Mouse (Mus musculus) cerebellum, adult 9-10 months (tissue): Measurements from ENCODE around the gene Zfp524.
A peak's percentile ranks its signal among the peaks of the same experiment; 100 is the strongest.
"Not testable (repeated sequence)": the region's sequence is repeated elsewhere in the genome, so short reads cannot be mapped to it uniquely, and the experiment has no call there.

Experiments
- DNase-seq: peaks from one replicate; pipeline ENCODE4 v3.0.0; 2022

Gene Zfp524

GRCm38 (mm10) chr7:5014251-5015117, at the start of gene Zfp524, which contains the start of gene Fiz1:
Gene Zfp524, plus strand, starts transcription at chr7:5014415.
Gene Fiz1, minus strand, starts transcription at chr7:5014697.
- DNase-seq: peak; percentile 98

- no peak for DNase-seq
These were observed 49.2 kb upstream of the Zfp524 start for GRCm38 (mm10) chr7:4964988-4965387.

- no peak for DNase-seq
These were observed 43.1 kb upstream of the Zfp524 start, which contains the start of gene Sbk3 for GRCm38 (mm10) chr7:4971068-4971467. Gene Sbk3, minus strand, starts transcription at chr7:4971168.

DNA sequence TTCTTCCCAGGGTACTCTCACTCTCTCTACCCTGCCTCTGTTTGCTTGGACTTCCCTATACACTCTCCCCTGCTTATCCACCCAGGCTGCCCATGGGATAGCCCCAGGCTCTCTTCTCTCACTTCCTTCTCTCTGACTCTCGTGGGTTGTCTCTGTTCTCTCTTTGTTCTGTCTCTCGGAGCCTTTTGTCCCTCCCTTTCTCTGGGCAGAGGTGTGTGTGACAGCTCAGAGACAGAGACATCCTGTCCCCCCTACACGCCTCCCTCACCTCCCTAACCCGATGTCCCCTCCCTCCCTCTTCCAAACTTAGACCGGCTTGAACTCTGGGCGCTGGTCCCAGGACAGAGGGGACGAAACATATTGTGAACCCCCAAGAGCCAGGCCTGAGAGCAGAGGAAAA, 42.5 kb upstream of the Zfp524 start:
- DNase-seq: no peak

DNA sequence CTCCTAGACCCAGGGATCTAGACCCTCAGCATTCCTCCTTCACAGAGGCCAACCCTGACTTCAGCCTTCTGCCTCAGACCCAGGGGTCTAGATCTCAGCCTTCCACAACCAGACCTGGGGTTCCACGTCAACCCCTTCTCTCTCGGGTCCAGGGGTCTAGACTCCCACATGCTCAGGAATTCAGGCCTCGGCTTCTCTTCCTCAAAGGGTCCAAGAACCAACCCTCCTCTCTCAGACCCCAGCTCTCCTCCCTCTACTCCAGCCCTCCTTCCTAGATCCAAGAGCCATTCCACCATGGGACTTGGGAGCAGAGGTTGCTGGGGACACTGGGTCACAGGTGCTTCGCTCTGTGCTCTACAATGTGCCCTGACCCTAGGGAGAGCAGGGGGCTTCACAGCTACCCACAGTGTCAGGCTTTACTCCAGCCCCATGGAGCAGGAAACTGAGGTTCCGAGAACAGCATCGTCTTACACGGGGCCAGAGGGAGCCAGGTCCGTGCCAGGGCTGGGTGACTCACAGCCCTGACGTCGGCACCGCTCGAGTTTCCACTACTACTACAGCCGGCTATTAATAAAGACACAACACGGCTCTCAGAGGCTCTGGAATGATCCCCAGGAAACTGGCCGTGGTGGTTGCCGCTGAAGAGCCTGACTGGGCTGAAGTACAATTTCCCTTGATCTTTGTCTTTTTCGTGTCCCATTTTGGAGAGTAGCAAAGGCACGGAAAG, 41.7 kb upstream of the Zfp524 start:
- no peak for DNase-seq

DNA sequence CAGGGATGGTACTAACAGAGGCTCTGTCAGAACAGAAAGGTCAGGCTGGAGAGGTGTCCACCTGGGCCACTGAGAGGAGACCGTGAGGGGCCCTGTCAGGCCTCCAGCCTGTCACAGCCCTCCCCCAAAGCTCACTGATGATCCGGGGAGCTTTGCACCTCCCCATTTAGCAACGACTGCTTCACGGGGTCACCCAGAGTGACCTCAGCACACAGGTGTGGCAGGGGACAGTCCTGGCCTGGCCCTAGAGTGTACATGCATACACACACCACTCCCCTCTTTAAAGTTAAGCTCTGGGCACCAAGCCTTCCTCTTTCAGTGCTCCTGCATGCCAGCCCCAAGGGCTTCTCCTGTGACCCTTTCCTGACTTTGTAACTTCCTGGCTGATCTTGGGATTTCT, 38.8 kb upstream of the Zfp524 start:
- DNase-seq: no peak

GRCm38 (mm10) chr7:4976832-4977231, 37.4 kb upstream of the Zfp524 start:
- DNase-seq: no peak

- no peak for DNase-seq
These were observed 26.0 kb upstream of the Zfp524 start for GRCm38 (mm10) chr7:4988250-4988649.

- no peak for DNase-seq
These were observed 20.7 kb upstream of the Zfp524 start for GRCm38 (mm10) chr7:4993347-4993998.

DNA sequence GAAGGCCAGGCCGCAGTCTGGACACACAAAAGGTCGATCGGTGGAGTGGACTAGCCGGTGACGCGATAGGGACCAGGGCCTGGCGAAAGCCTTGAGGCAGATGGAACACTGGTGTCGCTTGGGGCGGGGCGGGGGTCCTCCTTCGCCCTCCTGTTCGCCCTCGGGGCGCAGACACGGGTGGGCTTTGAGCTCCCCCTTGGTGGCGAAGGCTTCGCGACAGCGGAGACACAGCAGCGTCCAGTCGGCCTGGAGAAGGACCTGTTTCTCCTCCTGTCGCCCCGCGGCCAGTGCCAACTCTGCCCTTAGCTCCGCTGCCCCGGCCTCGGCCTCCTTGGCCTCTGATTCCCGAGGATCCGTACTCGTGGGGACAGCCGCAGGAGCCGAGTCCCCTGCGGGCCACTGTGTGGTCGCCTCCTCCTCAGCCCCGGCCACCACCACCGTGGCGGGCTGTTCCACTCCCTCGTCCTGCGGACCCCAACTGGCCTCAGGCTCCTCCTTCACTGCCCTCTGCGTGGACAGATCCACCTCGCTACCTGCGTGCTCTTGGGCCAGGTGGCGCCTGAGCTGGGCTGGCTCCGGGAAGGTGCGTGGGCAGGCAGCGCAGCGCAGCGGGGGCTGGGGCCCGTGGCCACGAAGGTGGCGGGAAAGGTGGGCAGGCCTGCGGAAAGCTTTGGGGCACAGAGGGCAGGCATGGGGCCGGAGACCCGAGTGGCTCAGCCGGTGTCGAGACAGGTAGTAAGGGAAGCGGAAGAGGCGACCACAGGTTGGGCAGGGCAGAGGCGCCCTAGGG, 20.0 kb upstream of the Zfp524 start:
- no peak for DNase-seq

- no peak for DNase-seq
These were observed 18.8 kb upstream of the Zfp524 start for GRCm38 (mm10) chr7:4995268-4996002.

GRCm38 (mm10) chr7:4996003-4996895, 18.0 kb upstream of the Zfp524 start, which contains the start of gene Zfp579:
Gene Zfp579, minus strand, starts transcription at chr7:4996158.
- DNase-seq: peak; percentile 95

DNA sequence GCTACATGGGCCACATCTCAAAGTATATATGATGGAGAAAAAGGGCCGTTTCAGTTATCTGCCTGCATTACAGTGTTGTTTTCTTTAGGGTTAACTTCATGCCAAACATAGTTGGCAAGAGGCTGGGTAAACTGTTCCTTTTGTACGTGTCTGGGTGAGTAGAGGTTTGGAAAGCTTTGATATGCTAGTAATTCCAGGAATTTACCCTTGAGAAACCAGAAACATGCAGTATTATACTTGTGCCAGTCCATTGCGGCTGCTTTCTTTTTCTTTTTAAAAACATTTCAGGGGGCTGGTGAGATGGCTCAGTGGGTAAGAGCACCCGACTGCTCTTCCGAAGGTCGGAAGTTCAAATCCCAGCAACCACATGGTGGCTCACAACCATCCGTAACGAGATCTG, 17.3 kb upstream of the Zfp524 start:
- no peak for DNase-seq

GRCm38 (mm10) chr7:4999876-5000275, 14.3 kb upstream of the Zfp524 start:
- no peak for DNase-seq

DNA sequence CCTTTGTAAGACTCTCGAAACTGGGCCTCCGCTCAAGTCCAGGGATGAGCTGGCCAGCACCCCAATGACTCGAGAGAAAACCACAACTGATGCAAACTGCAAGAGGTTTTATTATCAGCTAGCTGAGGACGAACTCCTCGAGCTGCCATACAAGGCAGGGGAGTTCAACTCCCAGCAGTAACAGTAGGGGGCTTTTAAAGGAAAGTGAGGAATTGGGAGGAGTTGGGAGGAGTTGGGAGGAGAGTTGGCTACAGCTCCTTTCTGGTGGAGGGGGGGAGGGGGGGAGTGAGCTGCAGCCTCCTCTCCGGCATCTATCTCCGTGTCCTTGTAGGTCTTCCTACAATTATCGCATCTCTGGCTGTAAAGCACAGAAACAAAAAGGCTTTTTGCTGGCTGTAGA, 11.3 kb upstream of the Zfp524 start:
- DNase-seq: not testable (repeated sequence)

DNA sequence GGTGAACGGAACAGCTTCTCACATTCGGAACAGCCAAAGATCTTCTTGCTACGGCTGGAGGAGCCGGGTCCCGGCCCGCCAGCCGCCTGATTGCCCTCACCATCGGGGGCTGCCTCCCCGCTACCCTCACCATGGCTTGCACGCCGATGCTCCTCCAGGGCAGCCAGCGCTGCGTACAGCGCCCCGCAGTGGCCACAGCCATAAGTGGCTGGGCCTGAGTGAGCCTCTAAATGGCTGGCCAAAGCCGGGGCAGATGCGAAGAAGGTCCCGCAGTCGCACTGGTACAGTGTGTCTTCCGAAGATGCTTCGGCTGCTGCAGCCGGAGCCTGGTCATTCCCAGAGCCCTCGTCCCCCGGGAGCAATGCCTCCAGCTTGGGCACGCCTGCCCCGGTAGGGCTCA, 6.0 kb upstream of the Zfp524 start:
- DNase-seq: no peak

DNA sequence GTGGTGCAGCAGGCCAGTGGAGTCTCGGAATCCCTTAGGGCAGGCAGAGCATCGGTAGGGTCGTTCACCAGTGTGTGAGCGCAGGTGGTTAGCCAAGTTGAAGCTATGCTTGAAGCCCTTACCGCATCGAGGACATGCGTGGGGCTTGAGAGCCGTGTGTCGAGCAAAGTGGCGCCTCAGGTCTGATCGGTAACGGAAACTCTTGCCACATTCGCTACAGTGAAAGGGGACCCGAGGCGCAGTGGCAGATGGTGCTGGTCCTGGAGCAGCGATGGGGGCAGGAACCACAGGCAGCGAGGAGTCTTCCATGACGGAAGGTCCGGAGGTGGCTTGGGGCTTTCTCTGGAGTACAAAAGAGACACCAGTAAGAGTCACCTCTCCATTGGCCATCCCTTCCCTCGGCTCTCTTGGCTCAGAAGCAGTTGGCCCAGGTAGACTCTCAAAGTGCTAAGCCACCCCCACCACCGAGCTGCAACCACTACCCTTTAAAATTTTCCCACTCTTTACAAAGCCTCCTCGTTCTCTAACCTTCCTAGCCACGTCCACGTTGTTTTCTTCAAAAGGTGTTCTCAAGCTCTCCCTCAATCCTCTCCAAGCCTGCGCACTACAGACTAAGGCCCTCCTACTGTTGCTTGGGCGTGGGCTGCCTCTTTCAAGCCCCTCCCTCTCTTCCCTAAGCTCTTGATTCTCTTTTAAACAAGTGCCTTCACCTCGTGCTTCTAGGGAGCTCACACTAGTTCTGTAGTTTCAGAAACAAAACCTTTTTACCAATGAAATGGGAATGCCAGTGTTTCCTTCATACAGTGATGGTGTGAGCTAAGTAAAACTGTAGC, 1.3 kb upstream of the Zfp524 start:
- no peak for DNase-seq

DNA sequence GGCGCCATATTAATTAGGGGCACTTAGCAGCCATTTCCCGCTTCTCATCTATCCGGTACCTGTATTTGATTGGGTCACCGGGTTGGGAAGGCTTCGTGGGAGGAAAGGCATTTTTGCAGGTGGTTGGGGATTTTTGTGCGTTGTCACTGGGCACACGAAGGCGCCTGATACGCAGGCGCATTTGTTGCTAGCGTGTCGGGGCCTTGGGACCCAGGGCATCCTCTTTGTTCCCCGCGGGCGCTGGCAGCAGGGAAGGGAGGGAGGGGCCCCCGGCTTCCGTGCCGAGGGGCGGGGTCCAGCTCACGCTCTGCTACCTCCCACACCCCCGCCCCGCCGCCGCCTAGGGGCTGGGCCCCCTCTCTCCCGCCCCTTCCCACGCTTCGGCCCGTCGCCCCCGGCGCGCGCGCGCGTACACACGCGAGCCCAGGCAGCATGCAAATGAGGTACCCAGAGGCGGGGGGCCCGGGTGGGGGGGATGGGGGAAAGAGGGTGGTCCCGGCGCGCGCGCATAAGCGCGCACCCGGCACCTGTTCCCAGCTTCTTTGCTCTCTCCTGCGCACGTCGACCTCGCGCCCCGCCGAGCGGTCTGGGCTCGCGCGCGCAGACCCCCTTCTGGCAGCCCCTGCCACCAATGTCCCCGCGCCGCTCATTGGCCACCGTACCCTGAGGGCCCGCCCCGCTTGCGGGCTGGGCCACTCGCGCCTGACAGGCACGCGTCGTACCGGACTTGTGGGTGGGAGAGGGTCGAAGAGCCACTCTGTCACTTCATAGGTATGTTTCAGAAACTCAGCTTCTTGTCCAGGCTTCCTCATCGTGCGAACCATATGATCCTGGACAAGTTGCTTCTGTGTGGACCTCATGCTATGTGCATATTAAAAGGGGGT, 1.1 kb downstream of the Zfp524 start, which contains the start of gene Gm44973:
Gene Gm44973 (plus strand): TSS at position 379 of the 884 bp plus-strand sequence.
- DNase-seq: peak; percentile 96

- DNase-seq: peak; percentile 77
These were observed 1.8 kb downstream of the Zfp524 start for GRCm38 (mm10) chr7:5016057-5016456.
